Mouse (Mus musculus) T-cell, adult 66 days (primary cell): Measurements from ENCODE around the gene Fyb. TPM values are rescaled to one million over a fixed set of nuclear protein-coding genes. Genes with fewer than 3 reads are reported as not detected.

Experiments
- total RNA-seq, 2 experiments: library from RNA; stranded (reverse); gene quantifications; 3 replicates in 1 of 2; 4 replicates in 1 of 2; pipeline ENCODE4 v1.2.4; 2023

Fyb gene
- total RNA-seq: 100 to 1,000 TPM; 778 to 832 TPM

DNA sequence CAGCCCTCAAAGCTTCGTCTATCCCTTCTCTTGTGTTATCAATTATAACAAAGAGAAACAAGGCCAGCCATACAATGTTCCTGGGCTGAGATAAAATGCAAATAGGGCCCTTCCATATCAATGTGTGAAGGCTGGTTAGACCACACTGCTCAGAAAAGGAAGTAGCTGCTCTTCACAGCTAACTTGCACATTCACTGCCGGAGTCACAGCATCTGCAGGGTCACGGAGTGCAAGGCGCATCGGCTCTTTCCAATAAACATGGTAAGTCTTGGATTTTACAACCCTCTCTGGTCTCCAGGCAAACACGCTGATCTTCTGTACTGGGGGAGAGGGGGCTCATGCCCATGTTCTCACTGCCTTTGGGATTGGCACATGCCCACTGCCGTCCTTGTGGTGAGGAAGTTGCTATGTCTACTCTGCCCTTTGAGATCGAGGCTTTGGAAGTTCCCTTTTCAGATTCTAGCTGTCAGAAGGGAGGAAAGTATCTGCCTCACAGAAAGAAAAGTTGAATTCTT lies at the start of gene Fyb:
Fyb (plus strand) TSS at position 201 of the 515 bp plus-strand sequence.

DNA sequence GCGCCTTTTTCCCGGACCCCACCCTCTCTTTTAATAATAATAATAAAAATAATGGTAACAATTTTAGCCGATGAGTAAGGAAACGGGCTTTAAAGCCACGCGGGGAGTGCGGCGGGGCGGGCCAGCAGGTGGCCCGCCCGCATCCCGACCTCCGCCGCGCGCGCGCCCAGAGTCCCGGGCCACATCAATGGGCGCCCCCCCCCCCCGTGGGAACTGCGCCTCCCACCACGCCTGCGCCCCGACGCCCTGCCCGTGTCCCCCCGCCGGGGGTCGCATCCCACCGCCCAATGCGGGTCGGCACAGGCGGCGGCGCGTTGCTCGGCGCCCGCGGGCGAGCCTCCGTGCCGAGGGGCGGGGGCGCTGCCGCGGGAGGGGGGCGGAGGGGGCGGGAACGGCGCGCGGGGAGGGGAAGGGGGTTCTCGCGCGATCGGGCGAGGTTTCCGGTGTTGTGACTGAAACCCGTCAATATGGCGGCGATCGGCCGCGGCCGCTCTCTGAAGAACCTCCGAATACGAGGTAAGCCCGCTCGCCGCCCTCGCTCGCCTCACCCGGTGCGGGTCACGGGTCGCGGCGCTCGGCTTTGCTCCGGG lies 185.4 kb downstream of the Fyb start, which contains the start of gene Rictor:
Rictor (plus strand) TSS at position 444 of the 590 bp plus-strand sequence.

Other genes with a start within 250 kb of the Fyb start
- under 1 TPM in 1 of 2 experiments, not detected in 1; 0.38 TPM for gene Dab2, start 223.1 kb upstream of the Fyb start, total RNA-seq
- gene C9, start 77.5 kb upstream of the Fyb start, total RNA-seq: not detected
- 100 to 1,000 TPM; 127 to 132 TPM for gene Rictor, start 185.5 kb downstream of the Fyb start, total RNA-seq